Mouse (Mus musculus): ENCODE measurements around the gene Ralgapa1. TPM values are rescaled to one million over a fixed set of nuclear protein-coding genes. Genes with fewer than 3 reads are reported as not detected.

Ralgapa1 gene
- polyA plus RNA-seq, 1 experiment from 2014 or later: 18.8 TPM

DNA sequence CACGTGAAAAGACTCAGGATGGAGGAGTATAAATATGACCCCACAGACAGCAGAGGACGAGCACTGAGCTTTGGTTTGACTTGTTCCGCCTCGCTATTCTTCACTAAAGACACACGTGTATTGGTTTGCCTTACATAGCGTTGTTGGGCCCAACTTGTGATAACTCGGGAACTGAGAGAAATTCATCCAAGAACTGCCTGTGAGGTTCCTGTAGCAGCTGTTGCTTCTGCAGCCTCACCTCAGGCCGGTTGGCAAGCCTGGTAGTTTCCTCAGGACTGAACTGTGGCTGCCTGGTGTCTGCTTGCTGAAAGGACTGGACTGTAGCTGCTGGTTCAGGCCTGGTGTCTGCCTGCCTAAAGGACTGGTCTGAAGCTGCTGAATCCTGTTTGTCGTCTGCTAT lies 250.3 kb downstream of the Ralgapa1 start:
- Histone ChIP-seq H3K4me1 (ENCODE audit: control insufficient read depth, insufficient read depth, low read length) (no peaks in the 10 kb centered on the region), H3K9me3 (replicated peaks; ENCODE audit: control insufficient read depth, low read length) (no peaks in the 10 kb centered on the region), H3K4me3 (ENCODE audit: low read depth, low read length) (no peak overlapping the region), H3K9ac (ENCODE audit: low read depth, low read length) (no peak overlapping the region), H3K36me3 (ENCODE audit: control insufficient read depth, insufficient read depth, low read length) (no peaks in the 10 kb centered on the region), H3K4me2 (no peak overlapping the region), H3K27me3 (ENCODE audit: control insufficient read depth, insufficient read depth, low read length) (no peaks in the 10 kb centered on the region), H3K27ac (ENCODE audit: low read depth, low read length) (no peak overlapping the region)
- ATAC-seq (replicated peaks; ENCODE audit: insufficient number of reproducible peaks, low FRiP score, low TSS enrichment): no peak
- 83% methylated on average over 9 of the region's 9 CpGs for WGBS (ENCODE audit: insufficient replicate concordance)

- H3K4me2 ChIP-seq: no peak overlapping the region
- no peak for ATAC-seq (replicated peaks; ENCODE audit: insufficient number of reproducible peaks, low FRiP score, low TSS enrichment)
- no peaks in the 10 kb centered on the region for H3K4me1 ChIP-seq (ENCODE audit: control insufficient read depth, insufficient read depth, low read length)
- H3K9me3 ChIP-seq (replicated peaks; ENCODE audit: control insufficient read depth, low read length): no peaks in the 10 kb centered on the region
- H3K4me3 ChIP-seq (ENCODE audit: low read depth, low read length): no peak overlapping the region
- H3K27me3 ChIP-seq (ENCODE audit: control insufficient read depth, insufficient read depth, low read length): no peaks in the 10 kb centered on the region
- H3K36me3 ChIP-seq (ENCODE audit: control insufficient read depth, insufficient read depth, low read length): no peaks in the 10 kb centered on the region
- H3K9ac ChIP-seq (ENCODE audit: low read depth, low read length): no peak overlapping the region
- WGBS (ENCODE audit: insufficient replicate concordance): 48% methylated on average over 6 of the region's 6 CpGs
- H3K27ac ChIP-seq (ENCODE audit: low read depth, low read length): no peak overlapping the region
Measured at GRCm38 (mm10) chr12:55569676-55570075, 251.3 kb downstream of the Ralgapa1 start.

- H3K4me1 ChIP-seq (ENCODE audit: control insufficient read depth, insufficient read depth, low read length): no peaks in the 10 kb centered on the region
- H3K36me3 ChIP-seq (ENCODE audit: control insufficient read depth, insufficient read depth, low read length): no peaks in the 10 kb centered on the region
- 75% methylated on average over 3 of the region's 3 CpGs for WGBS (ENCODE audit: insufficient replicate concordance)
Measured at GRCm38 (mm10) chr12:55568466-55568865, 252.5 kb downstream of the Ralgapa1 start.

DNA sequence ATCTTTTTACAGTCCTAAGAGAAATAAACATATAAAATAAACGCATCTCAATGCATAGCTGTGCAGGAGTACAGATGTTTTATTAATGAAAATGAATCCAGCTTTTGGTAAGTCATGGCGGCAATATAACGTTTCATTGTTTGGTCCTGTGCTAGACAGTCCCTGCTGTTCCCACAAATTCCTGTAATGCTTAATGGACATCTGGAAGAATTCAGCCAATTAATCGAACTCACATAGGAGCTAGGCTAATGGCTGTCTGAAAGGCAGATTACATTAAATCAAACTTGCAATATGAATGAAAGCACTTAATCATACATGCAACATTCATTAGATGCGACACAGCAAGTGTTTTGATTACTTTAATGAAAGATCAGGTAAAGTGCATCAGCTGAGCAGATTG lies 254.1 kb downstream of the Ralgapa1 start:
- H3K27me3 ChIP-seq (ENCODE audit: control insufficient read depth, insufficient read depth, low read length): no peaks in the 10 kb centered on the region
- 81% methylated on average over 5 of the region's 5 CpGs for WGBS (ENCODE audit: insufficient replicate concordance)
- H3K4me2 ChIP-seq: no peak overlapping the region
- no peak overlapping the region for H3K4me3 ChIP-seq (ENCODE audit: low read depth, low read length)
- no peak overlapping the region for H3K27ac ChIP-seq (ENCODE audit: low read depth, low read length)
- no peak for ATAC-seq (replicated peaks; ENCODE audit: insufficient number of reproducible peaks, low FRiP score, low TSS enrichment)
- no peaks in the 10 kb centered on the region for H3K9me3 ChIP-seq (replicated peaks; ENCODE audit: control insufficient read depth, low read length)
- no peaks in the 10 kb centered on the region for H3K36me3 ChIP-seq (ENCODE audit: control insufficient read depth, insufficient read depth, low read length)
- H3K9ac ChIP-seq (ENCODE audit: low read depth, low read length): no peak overlapping the region
- H3K4me1 ChIP-seq (ENCODE audit: control insufficient read depth, insufficient read depth, low read length): no peaks in the 10 kb centered on the region

More at GRCm38 (mm10) chr12:55568466-55568865, 252.5 kb downstream of the Ralgapa1 start:
- Histone ChIP-seq H3K9ac (ENCODE audit: low read depth, low read length) (no peak overlapping the region), H3K9me3 (replicated peaks; ENCODE audit: control insufficient read depth, low read length) (no peaks in the 10 kb centered on the region), H3K4me3 (ENCODE audit: low read depth, low read length) (no peak overlapping the region), H3K27ac (ENCODE audit: low read depth, low read length) (no peak overlapping the region), H3K27me3 (ENCODE audit: control insufficient read depth, insufficient read depth, low read length) (no peaks in the 10 kb centered on the region), H3K4me2 (no peak overlapping the region)
- ATAC-seq (replicated peaks; ENCODE audit: insufficient number of reproducible peaks, low FRiP score, low TSS enrichment): no peak

DNA sequence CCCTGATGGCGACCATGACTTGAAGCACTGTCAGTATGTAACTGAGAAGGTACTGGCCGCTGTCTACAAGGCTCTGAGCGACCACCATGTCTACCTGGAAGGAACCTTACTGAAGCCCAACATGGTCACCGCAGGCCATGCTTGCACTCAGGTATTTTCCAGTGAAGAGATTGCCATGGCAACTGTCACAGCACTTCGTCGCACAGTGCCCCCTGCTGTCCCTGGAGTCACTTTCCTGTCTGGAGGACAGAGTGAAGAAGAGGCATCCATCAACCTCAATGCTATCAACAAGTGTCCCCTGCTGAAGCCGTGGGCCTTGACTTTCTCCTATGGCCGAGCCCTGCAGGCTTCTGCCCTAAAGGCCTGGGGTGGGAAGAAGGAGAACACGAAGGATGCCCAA lies 255.1 kb downstream of the Ralgapa1 start:
- H3K9ac ChIP-seq (ENCODE audit: low read depth, low read length): no peak overlapping the region
- no peaks in the 10 kb centered on the region for H3K27me3 ChIP-seq (ENCODE audit: control insufficient read depth, insufficient read depth, low read length)
- no peak overlapping the region for H3K27ac ChIP-seq (ENCODE audit: low read depth, low read length)
- no peaks in the 10 kb centered on the region for H3K36me3 ChIP-seq (ENCODE audit: control insufficient read depth, insufficient read depth, low read length)
- H3K4me1 ChIP-seq (ENCODE audit: control insufficient read depth, insufficient read depth, low read length): no peaks in the 10 kb centered on the region
- no peak overlapping the region for H3K4me2 ChIP-seq
- ATAC-seq (replicated peaks; ENCODE audit: insufficient number of reproducible peaks, low FRiP score, low TSS enrichment): no peak
- 67% methylated on average over 9 of the region's 9 CpGs for WGBS (ENCODE audit: insufficient replicate concordance)
- no peaks in the 10 kb centered on the region for H3K9me3 ChIP-seq (replicated peaks; ENCODE audit: control insufficient read depth, low read length)
- no peak overlapping the region for H3K4me3 ChIP-seq (ENCODE audit: low read depth, low read length)

GRCm38 (mm10) chr12:55565206-55565605 lies 255.8 kb downstream of the Ralgapa1 start, which contains the start of gene Aldoart2:
Aldoart2 (plus strand) TSS chr12:55565239.
- Histone ChIP-seq H3K4me2 (no peak within 1 kb of the TSS), H3K4me3 (ENCODE audit: low read depth, low read length) (no peak within 1 kb of the TSS), H3K9me3 (replicated peaks; ENCODE audit: control insufficient read depth, low read length) (no peaks in the 10 kb centered on the region), H3K4me1 (ENCODE audit: control insufficient read depth, insufficient read depth, low read length) (no peaks in the 10 kb centered on the region; the same call in 1 of the 2 replicates), H3K9ac (ENCODE audit: low read depth, low read length) (no peak within 1 kb of the TSS), H3K27me3 (ENCODE audit: control insufficient read depth, insufficient read depth, low read length) (no peaks in the 10 kb centered on the region), H3K36me3 (ENCODE audit: control insufficient read depth, insufficient read depth, low read length) (no peaks in the 10 kb centered on the region), H3K27ac (ENCODE audit: low read depth, low read length) (no peak within 1 kb of the TSS)
- ATAC-seq (replicated peaks; ENCODE audit: insufficient number of reproducible peaks, low FRiP score, low TSS enrichment): no peak
- WGBS (ENCODE audit: insufficient replicate concordance): 87% methylated on average over 19 of the region's 19 CpGs

- H3K9ac ChIP-seq (ENCODE audit: low read depth, low read length): no peak overlapping the region
- no peak overlapping the region for H3K4me2 ChIP-seq
- no peak overlapping the region for H3K4me3 ChIP-seq (ENCODE audit: low read depth, low read length)
- no peaks in the 10 kb centered on the region; the same call in 1 of the 2 replicates for H3K4me1 ChIP-seq (ENCODE audit: control insufficient read depth, insufficient read depth, low read length)
- no peaks in the 10 kb centered on the region for H3K27me3 ChIP-seq (ENCODE audit: control insufficient read depth, insufficient read depth, low read length)
- no peak for ATAC-seq (replicated peaks; ENCODE audit: insufficient number of reproducible peaks, low FRiP score, low TSS enrichment)
- 76% methylated on average over 9 of the region's 9 CpGs for WGBS (ENCODE audit: insufficient replicate concordance)
- no peaks in the 10 kb centered on the region for H3K36me3 ChIP-seq (ENCODE audit: control insufficient read depth, insufficient read depth, low read length)
- no peak overlapping the region for H3K27ac ChIP-seq (ENCODE audit: low read depth, low read length)
- no peaks in the 10 kb centered on the region for H3K9me3 ChIP-seq (replicated peaks; ENCODE audit: control insufficient read depth, low read length)
Measured at GRCm38 (mm10) chr12:55564187-55564963, 256.6 kb downstream of the Ralgapa1 start.

DNA sequence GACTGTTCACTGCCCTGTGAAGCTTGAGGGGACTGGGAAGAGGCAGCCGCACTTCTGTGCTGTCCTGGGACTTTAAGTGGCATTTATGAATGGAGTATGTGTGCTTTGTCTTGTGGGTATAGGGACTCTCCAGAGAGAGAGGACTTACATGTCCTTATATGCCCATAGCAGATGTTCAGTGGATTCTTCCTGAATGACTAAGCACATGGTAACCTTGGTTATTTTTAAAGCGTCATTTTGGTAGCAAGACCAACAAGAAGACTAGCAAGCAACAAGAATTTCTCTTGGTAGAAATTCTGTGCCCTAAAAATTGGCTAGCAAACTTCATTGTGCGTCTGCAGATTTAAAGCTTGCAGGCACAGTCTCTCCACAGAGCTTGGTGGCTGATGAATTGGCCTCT lies 257.2 kb downstream of the Ralgapa1 start:
- no peak overlapping the region for H3K4me3 ChIP-seq (ENCODE audit: low read depth, low read length)
- no peaks in the 10 kb centered on the region; the same call in 1 of the 2 replicates for H3K4me1 ChIP-seq (ENCODE audit: control insufficient read depth, insufficient read depth, low read length)
- WGBS (ENCODE audit: insufficient replicate concordance): 86% methylated on average over 3 of the region's 3 CpGs
- no peak overlapping the region for H3K27ac ChIP-seq (ENCODE audit: low read depth, low read length)
- H3K27me3 ChIP-seq (ENCODE audit: control insufficient read depth, insufficient read depth, low read length): no peaks in the 10 kb centered on the region
- no peaks in the 10 kb centered on the region for H3K9me3 ChIP-seq (replicated peaks; ENCODE audit: control insufficient read depth, low read length)
- no peak overlapping the region for H3K9ac ChIP-seq (ENCODE audit: low read depth, low read length)
- H3K36me3 ChIP-seq (ENCODE audit: control insufficient read depth, insufficient read depth, low read length): no peaks in the 10 kb centered on the region
- no peak overlapping the region for H3K4me2 ChIP-seq
- ATAC-seq (replicated peaks; ENCODE audit: insufficient number of reproducible peaks, low FRiP score, low TSS enrichment): no peak
